Mouse (Mus musculus) Patski (cell line): ENCODE data around the gene Serhl. TPM values are rescaled to one million over a fixed set of nuclear protein-coding genes. Genes with fewer than 3 reads are reported as not detected.
"Not testable (repeated sequence)": the region's sequence is repeated elsewhere in the genome, so short reads cannot be mapped to it uniquely, and the experiment has no call there.

Experiments used
- ATAC-seq: fragments of 100-300 bp; one replicate; pipeline ENCODE4 v1.8.0; 2021
- CTCF ChIA-PET: fragments of 350-600 bp; sonication (Branson Sonifier 250); formaldehyde crosslinking; loops from one replicate; lab custom pipeline; 2022; ENCODE audit warnings: inconsistent platforms; lab: Charles Lee
- POLR2A ChIA-PET: fragments of 350-600 bp; sonication (Branson Sonifier 250); formaldehyde crosslinking; loops from one replicate; lab custom pipeline; 2022; ENCODE audit warnings: antibody characterized with exemption, inconsistent platforms; lab: Charles Lee
- DNase-seq: peaks from one replicate; pipeline ENCODE4 v3.0.0-alpha.2; 2011; ENCODE audit warnings: low read depth, low spot score
- H3K27me3 ChIP-seq: fragments of 371-371 bp; one replicate; pipeline ENCODE4 v1.5.1; 2021
- CTCF ChIP-seq: fragments of 100-300 bp; IDR thresholded peaks from one replicate; pipeline ENCODE4 v1.5.1; 2021
- in situ Hi-C: fragments of 300-500 bp; cut with MboI; formaldehyde crosslinking; loops from 3 replicates; pipeline ENCODE4 v1.11.1; 2018; ENCODE audit warnings: low pct_unique_long_range_greater_than_20kb, mixed read lengths
- polyA plus RNA-seq: library from polyadenylated mRNA; unstranded; gene quantifications from one replicate; pipeline ENCODE4 v1.2.3, GENCODE M21; 2021

Gene Serhl
- 75.3 TPM for polyA plus RNA-seq

GRCm38 (mm10) chr15:83089429-83089605, at the start of gene Serhl:
Serhl (plus strand) TSS chr15:83089506.
- DNase-seq (no peak), ATAC-seq (no peak)
- CTCF ChIA-PET = no interaction called here
- in situ Hi-C loops = no loop called here
- POLR2A ChIA-PET = no interaction called here
- peaks cover 5% of the 10 kb centered on the region for H3K27me3 ChIP-seq
- TF ChIP-seq CTCF = no peak

GRCm38 (mm10) chr15:83040156-83040555, 49.1 kb upstream of the Serhl start:
- DNase-seq (no peak), ATAC-seq (no peak)
- H3K27me3 ChIP-seq = no peaks in the 10 kb centered on the region
- ChIA-PET POLR2A (interaction anchor here (1.0 kb wide), 1 partner anchor 42 kb away, joined by 3 read pairs; no protein-coding TSS in a partner anchor), CTCF (interaction anchor here (1.9 kb wide), 1 partner anchor 13 kb away, joined by 5 read pairs; no protein-coding TSS in a partner anchor)
- in situ Hi-C loops = loop anchor here (5.0 kb wide), 1 partner anchor 223 kb away; no protein-coding TSS in a partner anchor
- no peak for TF ChIP-seq CTCF

- no peak for TF ChIP-seq CTCF
- ChIA-PET POLR2A (interaction anchor here (0.6 kb wide), 1 partner anchor 153 kb away, joined by 4 read pairs; no protein-coding TSS in a partner anchor), CTCF (interaction anchor here (0.5 to 1.0 kb wide), 2 partner anchors 14 to 44 kb away, joined by 3 to 4 read pairs; no protein-coding TSS in a partner anchor)
- no peaks in the 10 kb centered on the region for H3K27me3 ChIP-seq
- ATAC-seq = no peak
- in situ Hi-C loops = loop anchor here (5.0 kb wide), 1 partner anchor 226 kb away; no protein-coding TSS in a partner anchor
- DNase-seq = no peak
Observed at GRCm38 (mm10) chr15:83042655-83043361, 46.5 kb upstream of the Serhl start.

GRCm38 (mm10) chr15:83043362-83043708, 46.0 kb upstream of the Serhl start:
- H3K27me3 ChIP-seq = no peaks in the 10 kb centered on the region
- TF ChIP-seq CTCF = no peak
- POLR2A ChIA-PET = interaction anchor here (0.6 kb wide), 1 partner anchor 152 kb away, joined by 4 read pairs; no protein-coding TSS in a partner anchor
- in situ Hi-C loops = loop anchor here (5.0 kb wide), 1 partner anchor 226 kb away; no protein-coding TSS in a partner anchor
- no peak for ATAC-seq
- DNase-seq = no peak
- CTCF ChIA-PET = no interaction called here

- H3K27me3 ChIP-seq, CTCF ChIA-PET, POLR2A ChIA-PET: not testable (repeated sequence)
Observed at GRCm38 (mm10) chr15:83045565-83045964, 43.7 kb upstream of the Serhl start.

GRCm38 (mm10) chr15:83046308-83046707, 43.0 kb upstream of the Serhl start:
- in situ Hi-C loops = no loop called here
- no peaks in the 10 kb centered on the region for H3K27me3 ChIP-seq
- no peak for DNase-seq
- ATAC-seq = no peak
- ChIA-PET CTCF (no interaction called here), POLR2A (no interaction called here)
- no peak for TF ChIP-seq CTCF

More at GRCm38 (mm10) chr15:83045565-83045964, 43.7 kb upstream of the Serhl start:
- in situ Hi-C loops, ATAC-seq, DNase-seq: not testable (repeated sequence)

- in situ Hi-C loops = no loop called here
Observed at GRCm38 (mm10) chr15:83046730-83047129, 42.6 kb upstream of the Serhl start.

GRCm38 (mm10) chr15:83052341-83053104, 36.8 kb upstream of the Serhl start:
- ATAC-seq (no peak), DNase-seq (no peak)
- no peak for TF ChIP-seq CTCF
- in situ Hi-C loops = no loop called here
- peaks cover 4% of the 10 kb centered on the region for H3K27me3 ChIP-seq
- CTCF ChIA-PET = interaction anchor here (1.5 kb wide), 1 partner anchor 13 kb away, joined by 5 read pairs; no protein-coding TSS in a partner anchor
- POLR2A ChIA-PET = interaction anchor here (0.5 to 0.7 kb wide), 2 partner anchors 89 to 144 kb away, joined by 3 to 4 read pairs; no protein-coding TSS in a partner anchor

More at GRCm38 (mm10) chr15:83046730-83047129, 42.6 kb upstream of the Serhl start:
- ATAC-seq (no peak), DNase-seq (no peak)
- H3K27me3 ChIP-seq = no peaks in the 10 kb centered on the region
- CTCF ChIA-PET = no interaction called here
- TF ChIP-seq CTCF = no peak
- POLR2A ChIA-PET = no interaction called here

- DNase-seq (no peak), ATAC-seq (no peak)
- no peak for TF ChIP-seq CTCF
- CTCF ChIA-PET = interaction anchor here (1.5 kb wide), 1 partner anchor 14 kb away, joined by 5 read pairs; no protein-coding TSS in a partner anchor
- in situ Hi-C loops = no loop called here
- H3K27me3 ChIP-seq = peaks cover 4% of the 10 kb centered on the region
- POLR2A ChIA-PET = interaction anchor here (0.7 kb wide), 1 partner anchor 89 kb away, joined by 4 read pairs; no protein-coding TSS in a partner anchor
Observed at GRCm38 (mm10) chr15:83053261-83053660, 36.0 kb upstream of the Serhl start.

GRCm38 (mm10) chr15:83055569-83055968, 33.7 kb upstream of the Serhl start:
- DNase-seq (no peak), ATAC-seq (no peak)
- ChIA-PET CTCF (no interaction called here), POLR2A (interaction anchor here (0.5 kb wide), 1 partner anchor 223 kb away, joined by 4 read pairs; no protein-coding TSS in a partner anchor)
- no peak for TF ChIP-seq CTCF
- peaks cover 4% of the 10 kb centered on the region for H3K27me3 ChIP-seq
- in situ Hi-C loops = no loop called here
